Mouse (Mus musculus) midbrain, embryonic 13.5 days (tissue): ENCODE measurements around the gene Slc35c1. TPM values are rescaled to one million over a fixed set of nuclear protein-coding genes. Genes with fewer than 3 reads are reported as not detected.
A peak's percentile ranks its signal among the peaks of the same experiment; 100 is the strongest.

Experiments used
- ATAC-seq: fragments of 200-750 bp; cut with Nextera tagmentation; 2 replicates; pipeline ENCODE4 v1.8.0; 2017; ENCODE audit warnings: mild to moderate bottlenecking, moderate TSS enrichment, moderate library complexity
- H3K27ac ChIP-seq: fragments of 300-500 bp; sonication (generic); 2 replicates; pipeline ENCODE4 v1.5.1; 2015; ENCODE audit warnings: inconsistent platforms, mild to moderate bottlenecking, moderate library complexity
- H3K27me3 ChIP-seq: fragments of 300-500 bp; sonication (generic); 2 replicates; pipeline ENCODE4 v1.6.1; 2015; ENCODE audit warnings: mild to moderate bottlenecking, inconsistent platforms
- H3K36me3 ChIP-seq: fragments of 300-500 bp; sonication (generic); 2 replicates; pipeline ENCODE4 v1.6.1; 2015; ENCODE audit warnings: mild to moderate bottlenecking, inconsistent platforms
- H3K4me1 ChIP-seq: fragments of 300-500 bp; sonication (generic); replicated peaks from 2 replicates; pipeline ENCODE4 v1.6.1; 2015; ENCODE audit warnings: inconsistent platforms
- H3K4me2 ChIP-seq: fragments of 300-500 bp; sonication (generic); replicated peaks from 2 replicates; pipeline ENCODE4 v1.6.1; 2015; ENCODE audit warnings: moderate library complexity, mild to moderate bottlenecking, inconsistent platforms
- H3K4me3 ChIP-seq: fragments of 300-500 bp; sonication (generic); replicated peaks from 2 replicates; pipeline ENCODE4 v1.5.1; 2015; ENCODE audit warnings: mild to moderate bottlenecking, inconsistent platforms
- H3K9ac ChIP-seq: fragments of 300-500 bp; sonication (generic); replicated peaks from 2 replicates; pipeline ENCODE4 v1.6.1; 2015; ENCODE audit warnings: mild to moderate bottlenecking, inconsistent platforms
- H3K9me3 ChIP-seq: fragments of 300-500 bp; sonication (generic); 2 replicates; pipeline ENCODE4 v1.6.1; 2016; ENCODE audit warnings: mild to moderate bottlenecking, inconsistent platforms
- WGBS: fragments of 180-500 bp; shearing (Covaris S2); methylation state at CpG from one replicate; pipeline ENCODE4 v1.1.7; 2015; 5-methylcytosine and 5-hydroxymethylcytosine counted together
- polyA plus RNA-seq: library from polyadenylated mRNA; unstranded; fragments of >200 nt; fragmentation: Nextera tagmentation; extraction: Ambion mirVana; gene quantifications from 2 replicates; pipeline ENCODE4 v1.2.1, GENCODE M21; 2015

The Slc35c1 gene
- polyA plus RNA-seq, 1 experiment from 2014 or later: 10.6 TPM

DNA sequence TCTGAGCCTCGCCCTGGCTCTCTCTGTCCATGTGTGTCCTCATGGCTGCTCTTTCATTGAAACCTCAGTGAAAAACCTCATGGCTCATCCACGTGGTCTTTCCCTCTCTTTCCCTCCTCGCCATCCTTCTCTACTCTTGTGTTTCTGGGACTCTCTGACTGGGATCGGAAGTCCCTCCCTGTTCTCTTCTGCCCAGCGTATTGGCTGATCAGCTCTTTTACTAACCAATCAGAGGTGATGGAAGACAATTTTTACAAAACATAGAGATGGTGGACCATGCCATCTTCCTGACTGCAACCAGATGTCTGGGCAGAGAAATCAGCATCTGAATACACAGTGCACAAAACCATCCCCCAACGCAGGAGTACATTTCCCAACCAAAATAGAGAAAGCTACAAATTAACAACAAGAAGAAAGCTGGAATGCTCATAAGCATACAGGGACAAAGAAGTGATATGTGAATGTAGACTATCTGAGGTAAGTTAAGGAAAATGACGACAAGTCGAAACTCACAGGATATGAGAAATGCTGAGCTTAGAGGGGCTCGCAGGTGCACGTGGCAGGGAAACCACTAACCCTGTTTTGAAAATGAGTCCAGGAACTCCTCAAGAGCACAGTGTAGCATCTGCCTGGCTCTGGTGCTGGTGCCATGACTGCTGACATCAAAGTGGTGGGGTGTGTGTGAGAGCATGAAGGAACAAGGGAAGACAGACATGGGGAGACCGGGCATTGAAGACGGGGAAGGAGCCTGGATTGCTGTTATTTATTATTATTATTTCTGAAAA, 11.7 kb upstream of the Slc35c1 start:
- no peak for ATAC-seq
- no peak overlapping the region for H3K9ac ChIP-seq
- no peaks in the 10 kb centered on the region for H3K9me3 ChIP-seq
- WGBS: 84% methylated on average over 12 of the region's 12 CpGs
- H3K36me3 ChIP-seq: no peaks in the 10 kb centered on the region
- H3K4me3 ChIP-seq: no peak overlapping the region
- H3K27me3 ChIP-seq: no peaks in the 10 kb centered on the region
- no peaks in the 10 kb centered on the region for H3K4me1 ChIP-seq
- no peak overlapping the region for H3K4me2 ChIP-seq
- H3K27ac ChIP-seq: no peak overlapping the region

DNA sequence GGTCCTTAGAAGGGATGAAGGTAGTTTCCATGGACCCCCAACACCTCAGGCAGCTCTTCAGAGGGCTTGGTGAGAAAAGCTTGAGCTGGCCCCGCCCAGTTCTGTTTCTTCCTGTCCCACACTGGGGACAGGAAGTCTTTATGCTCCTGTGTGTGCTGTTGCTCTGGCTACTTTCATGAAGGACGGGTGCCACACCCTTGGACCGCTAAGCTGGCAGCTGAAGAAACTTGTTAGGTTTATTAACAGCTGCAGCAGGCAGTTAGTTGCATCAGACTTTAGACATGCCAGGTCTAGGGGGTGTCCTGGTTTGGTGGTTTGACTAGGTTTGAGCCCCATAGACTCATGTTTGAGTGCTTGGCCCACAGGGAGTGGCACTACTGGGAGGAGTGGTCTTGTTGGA, 4.4 kb upstream of the Slc35c1 start:
- Histone ChIP-seq H3K9me3 (no peaks in the 10 kb centered on the region), H3K9ac (no peak overlapping the region), H3K27me3 (peaks cover 28% of the 10 kb centered on the region), H3K4me3 (no peak overlapping the region), H3K4me2 (no peak overlapping the region), H3K27ac (no peak overlapping the region), H3K4me1 (peaks cover 8% of the 10 kb centered on the region), H3K36me3 (no peaks in the 10 kb centered on the region)
- ATAC-seq: no peak
- WGBS: 83% methylated on average over 3 of the region's 3 CpGs

DNA sequence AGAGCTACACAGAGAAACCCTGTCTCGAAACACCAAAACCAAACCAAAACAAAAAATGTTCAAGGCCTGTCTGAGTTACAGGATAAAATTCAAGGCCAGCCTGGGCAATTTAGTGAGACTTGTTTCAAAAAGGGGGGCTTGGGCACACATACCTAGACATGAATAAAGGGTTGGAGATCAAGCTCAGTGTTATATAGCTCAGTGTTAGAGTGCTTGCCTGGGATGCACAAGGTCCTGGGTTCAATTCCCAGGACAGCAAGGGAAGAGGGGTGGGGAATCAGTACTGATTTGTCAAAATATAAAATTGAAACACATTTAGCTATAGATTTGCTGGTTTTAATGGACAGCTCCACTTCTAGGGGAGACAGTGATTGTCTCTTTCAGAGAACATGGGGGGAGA, 877 bp upstream of the Slc35c1 start:
- WGBS: 94% methylated on average over 1 of the region's 1 CpGs
- peaks cover 28% of the 10 kb centered on the region for H3K27me3 ChIP-seq
- H3K9me3 ChIP-seq: no peaks in the 10 kb centered on the region
- no peak for ATAC-seq
- no peak overlapping the region for H3K9ac ChIP-seq
- H3K36me3 ChIP-seq: no peaks in the 10 kb centered on the region
- no peak overlapping the region for H3K4me2 ChIP-seq
- H3K27ac ChIP-seq: no peak overlapping the region
- no peak overlapping the region for H3K4me3 ChIP-seq
- H3K4me1 ChIP-seq: peaks cover 38% of the 10 kb centered on the region

DNA sequence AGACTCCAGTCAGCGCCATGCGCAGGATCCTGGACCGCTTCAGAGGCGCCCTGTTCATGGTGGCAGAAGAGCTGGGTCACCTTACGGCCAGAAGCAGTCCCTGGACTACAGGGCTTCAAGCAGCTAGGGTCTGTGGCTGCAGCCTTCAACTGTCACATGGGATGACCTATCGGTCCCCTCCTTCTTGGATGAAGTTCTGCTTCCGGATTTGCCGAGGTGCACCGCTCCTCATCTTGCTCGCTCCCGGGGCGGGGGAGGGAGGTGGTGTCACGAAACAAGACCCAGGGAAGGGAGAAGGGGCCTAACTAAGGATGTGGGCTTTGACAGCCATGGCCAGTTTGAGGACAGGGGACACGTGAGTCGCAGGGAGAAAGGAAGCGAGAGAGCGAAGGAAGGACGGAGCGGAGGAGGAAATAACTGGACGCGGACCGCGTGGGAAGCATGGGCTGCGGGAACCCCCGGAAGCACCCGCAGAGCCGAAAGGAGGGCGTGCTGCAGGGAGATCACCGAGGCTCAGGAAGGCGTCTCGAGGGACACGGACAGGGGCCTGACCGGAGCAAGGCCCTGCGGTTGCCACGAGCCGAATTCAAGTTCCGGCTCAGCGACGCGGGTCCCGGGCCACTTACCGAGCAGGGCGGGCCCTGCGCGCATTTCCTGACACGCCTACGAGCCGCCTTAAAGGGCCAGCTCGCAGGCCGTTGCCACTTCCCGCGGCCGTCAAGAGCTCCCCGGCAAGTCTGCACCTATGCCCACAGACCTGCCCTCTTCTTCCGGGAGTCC, 1.0 kb downstream of the Slc35c1 start:
- peak overlapping the region; percentile 74 for H3K9ac ChIP-seq
- ATAC-seq: peak; percentile 91
- under 1% methylated on average over 55 of the region's 55 CpGs for WGBS
- no peaks in the 10 kb centered on the region for H3K9me3 ChIP-seq
- H3K4me2 ChIP-seq: peak overlapping the region; percentile 90
- peaks cover 28% of the 10 kb centered on the region for H3K27me3 ChIP-seq
- H3K36me3 ChIP-seq: peaks cover 4% of the 10 kb centered on the region
- H3K4me3 ChIP-seq: peak overlapping the region; percentile 76
- H3K4me1 ChIP-seq: peaks cover 46% of the 10 kb centered on the region
- H3K27ac ChIP-seq: peak overlapping the region; percentile 54

DNA sequence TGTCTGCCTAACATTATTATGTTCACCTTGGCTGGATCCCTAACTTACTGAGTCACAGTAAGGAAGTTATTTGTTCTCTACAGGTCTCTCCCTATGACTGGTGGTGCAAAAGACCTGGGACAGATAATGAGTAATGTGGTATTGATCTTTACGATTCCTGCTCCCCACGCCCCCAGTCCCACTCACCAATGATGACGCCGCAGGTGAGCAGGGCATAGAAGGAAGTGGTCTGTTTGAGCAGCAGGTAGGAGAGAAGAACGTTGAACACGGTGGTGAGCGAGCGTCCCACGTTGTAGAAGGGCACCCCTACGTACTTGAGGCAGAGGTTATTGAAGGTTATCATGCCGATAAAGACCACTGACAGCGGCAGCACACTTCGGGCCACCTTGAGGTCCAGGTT, 1.9 kb downstream of the Slc35c1 start:
- Histone ChIP-seq H3K36me3 (peaks cover 12% of the 10 kb centered on the region), H3K27ac (no peak overlapping the region), H3K4me3 (peak overlapping the region; percentile 76), H3K9me3 (no peaks in the 10 kb centered on the region), H3K9ac (peak overlapping the region; percentile 74), H3K4me2 (peak overlapping the region; percentile 90), H3K27me3 (peaks cover 28% of the 10 kb centered on the region), H3K4me1 (peaks cover 46% of the 10 kb centered on the region)
- WGBS: 72% methylated on average over 13 of the region's 13 CpGs
- ATAC-seq: 0 out of 2 replicates have a peak, but pooled peaks have one; percentile 1

DNA sequence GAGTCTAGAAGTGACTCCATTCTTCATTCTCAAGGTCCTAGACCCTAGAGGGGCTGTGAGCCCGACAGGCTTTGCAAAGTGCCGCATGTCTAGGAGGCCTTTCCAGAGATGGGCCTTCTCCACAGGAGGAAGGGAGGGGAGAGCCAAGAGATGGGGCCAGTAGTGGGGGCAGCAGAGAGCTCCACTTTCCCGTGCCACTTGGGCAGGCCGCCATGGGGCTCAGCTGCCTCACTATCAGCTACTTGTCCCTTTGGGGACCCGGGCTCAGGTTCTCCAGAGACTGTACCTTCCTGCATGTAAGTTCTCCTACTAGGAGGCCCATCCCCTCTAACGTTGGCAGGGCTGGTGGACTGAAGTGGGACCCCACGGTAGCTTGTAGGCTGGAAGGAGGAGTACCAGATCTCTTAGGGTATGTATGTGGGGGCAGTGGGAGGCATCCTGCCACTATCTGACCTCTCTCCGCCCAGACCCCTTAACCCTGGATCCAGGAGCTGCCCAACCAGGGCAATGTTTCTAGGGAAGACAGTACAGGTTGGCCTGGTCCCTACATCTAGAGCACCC, 3.3 kb downstream of the Slc35c1 start:
- Histone ChIP-seq H3K4me2 (peak overlapping the region; percentile 15; the same call in 1 of the 2 replicates), H3K9ac (0 out of 2 replicates have a peak overlapping the region, but pooled peaks have one; percentile 28)
- ATAC-seq: no peak

DNA sequence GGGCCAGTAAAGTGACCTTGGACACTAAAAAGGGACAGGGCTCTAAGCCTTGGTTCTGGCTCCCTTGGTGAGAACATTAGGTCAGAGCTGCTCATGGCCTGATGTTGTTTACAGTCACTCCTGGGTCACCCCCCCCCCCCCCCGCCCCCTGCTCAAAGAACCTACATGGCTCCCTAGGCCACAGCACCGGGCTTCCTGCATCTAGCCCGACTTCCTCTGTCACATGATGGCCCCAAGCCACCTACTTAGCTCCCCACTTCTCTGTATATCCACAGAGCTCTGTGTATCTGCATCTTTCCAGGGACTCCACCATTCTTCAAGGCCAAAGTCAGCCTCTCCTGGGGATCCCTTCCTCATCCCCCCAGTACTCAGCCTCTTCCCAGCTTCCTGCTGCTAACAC, 4.6 kb downstream of the Slc35c1 start:
- H3K27ac ChIP-seq: no peak overlapping the region
- 57% methylated on average over 2 of the region's 3 CpGs for WGBS
- no peak overlapping the region for H3K4me3 ChIP-seq
- peaks cover 5% of the 10 kb centered on the region for H3K27me3 ChIP-seq
- peaks cover 27% of the 10 kb centered on the region for H3K36me3 ChIP-seq
- peaks cover 45% of the 10 kb centered on the region for H3K4me1 ChIP-seq
- no peaks in the 10 kb centered on the region for H3K9me3 ChIP-seq
- no peak for ATAC-seq
- no peak overlapping the region for H3K9ac ChIP-seq
- no peak overlapping the region for H3K4me2 ChIP-seq

More for the DNA sequence above, 3.3 kb downstream of the Slc35c1 start:
- H3K4me3 ChIP-seq: no peak overlapping the region
- H3K36me3 ChIP-seq: peaks cover 26% of the 10 kb centered on the region
- 77% methylated on average over 8 of the region's 8 CpGs for WGBS
- peaks cover 18% of the 10 kb centered on the region for H3K27me3 ChIP-seq
- no peaks in the 10 kb centered on the region for H3K9me3 ChIP-seq
- no peak overlapping the region for H3K27ac ChIP-seq
- H3K4me1 ChIP-seq: peaks cover 46% of the 10 kb centered on the region

DNA sequence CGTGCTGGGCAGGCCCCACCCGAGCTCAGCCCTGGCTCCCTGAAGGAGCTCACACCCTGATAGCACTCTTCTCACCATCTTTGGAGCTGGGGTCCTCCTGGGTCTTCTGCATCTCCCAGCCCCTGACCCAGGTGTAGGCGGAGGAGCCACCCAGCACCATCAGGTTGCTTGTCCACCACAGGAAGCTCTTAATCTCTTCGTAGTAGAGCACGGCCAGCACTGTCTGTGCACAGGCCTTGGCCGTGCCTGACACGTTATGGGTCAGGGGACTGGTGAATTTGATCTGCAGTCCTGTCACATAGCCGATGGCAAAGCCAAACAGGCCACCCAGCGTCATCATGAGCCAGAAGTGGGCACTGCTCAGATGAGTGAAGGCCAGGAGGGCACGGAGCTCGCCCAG, 6.2 kb downstream of the Slc35c1 start:
- 92% methylated on average over 11 of the region's 11 CpGs for WGBS
- Histone ChIP-seq H3K27me3 (no peaks in the 10 kb centered on the region), H3K27ac (no peak overlapping the region), H3K36me3 (peaks cover 27% of the 10 kb centered on the region), H3K9me3 (no peaks in the 10 kb centered on the region), H3K9ac (no peak overlapping the region), H3K4me2 (no peak overlapping the region), H3K4me3 (no peak overlapping the region), H3K4me1 (peaks cover 37% of the 10 kb centered on the region)
- no peak for ATAC-seq

DNA sequence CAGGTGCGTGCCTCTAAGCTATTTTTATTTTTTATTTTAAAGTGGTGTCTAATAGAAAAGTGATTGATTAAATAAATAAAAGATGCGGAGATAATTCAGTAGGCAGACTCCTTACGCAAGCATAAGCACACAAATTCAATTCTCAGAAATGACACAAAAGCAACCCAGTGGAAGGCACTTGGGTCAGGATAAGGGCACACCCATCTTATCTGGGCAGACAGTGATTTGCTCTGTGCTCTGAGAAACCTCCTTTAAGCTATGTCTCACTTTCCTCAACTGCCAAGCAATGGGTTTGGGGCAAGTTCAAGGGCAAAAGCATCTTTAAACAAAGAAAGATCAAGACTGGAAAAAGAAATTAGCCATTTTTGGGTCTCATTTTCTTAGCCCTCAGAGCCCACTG, 9.2 kb downstream of the Slc35c1 start:
- H3K9me3 ChIP-seq: no peaks in the 10 kb centered on the region
- ATAC-seq: no peak
- no peak overlapping the region for H3K9ac ChIP-seq
- 93% methylated on average over 3 of the region's 3 CpGs for WGBS
- H3K36me3 ChIP-seq: peaks cover 27% of the 10 kb centered on the region
- no peak overlapping the region for H3K4me3 ChIP-seq
- H3K27me3 ChIP-seq: no peaks in the 10 kb centered on the region
- H3K4me2 ChIP-seq: no peak overlapping the region
- H3K27ac ChIP-seq: no peak overlapping the region
- H3K4me1 ChIP-seq: peaks cover 7% of the 10 kb centered on the region

DNA sequence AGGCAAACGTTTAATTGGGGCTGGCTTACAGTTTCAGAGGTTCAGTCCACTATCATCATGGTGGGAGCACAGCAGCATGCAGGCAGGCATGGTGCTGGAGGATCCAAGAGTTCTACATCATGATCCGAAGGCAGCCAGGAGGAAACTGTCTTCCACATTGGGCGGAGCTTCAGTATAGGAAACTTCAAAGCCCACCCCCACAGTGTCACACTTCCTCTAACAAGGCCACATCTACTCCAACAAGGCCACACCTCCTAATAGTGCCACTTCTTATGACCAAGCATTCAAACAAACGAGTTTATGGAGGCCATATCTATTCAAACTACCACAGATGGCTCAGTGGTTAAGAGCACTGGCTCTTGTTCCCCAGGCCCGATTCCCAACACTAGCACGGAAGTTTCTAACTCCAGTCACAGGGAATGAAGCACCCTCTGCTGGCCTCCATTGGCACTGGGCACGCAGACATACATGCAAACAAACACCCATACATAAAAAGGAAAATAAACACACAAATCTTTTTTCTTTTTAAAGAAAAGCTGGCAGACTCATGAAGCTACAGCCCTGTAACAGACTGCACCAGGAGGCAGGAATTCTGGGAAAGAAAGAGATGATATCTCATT, 13.1 kb downstream of the Slc35c1 start:
- Histone ChIP-seq H3K4me2 (no peak overlapping the region), H3K27ac (no peak overlapping the region), H3K4me3 (no peak overlapping the region), H3K9me3 (no peaks in the 10 kb centered on the region), H3K9ac (no peak overlapping the region), H3K27me3 (no peaks in the 10 kb centered on the region), H3K4me1 (0 out of 2 replicates have a peak, but pooled peaks cover 5% of the 10 kb centered on the region), H3K36me3 (peaks cover 3% of the 10 kb centered on the region)
- 70% methylated on average over 7 of the region's 7 CpGs for WGBS
- no peak for ATAC-seq

DNA sequence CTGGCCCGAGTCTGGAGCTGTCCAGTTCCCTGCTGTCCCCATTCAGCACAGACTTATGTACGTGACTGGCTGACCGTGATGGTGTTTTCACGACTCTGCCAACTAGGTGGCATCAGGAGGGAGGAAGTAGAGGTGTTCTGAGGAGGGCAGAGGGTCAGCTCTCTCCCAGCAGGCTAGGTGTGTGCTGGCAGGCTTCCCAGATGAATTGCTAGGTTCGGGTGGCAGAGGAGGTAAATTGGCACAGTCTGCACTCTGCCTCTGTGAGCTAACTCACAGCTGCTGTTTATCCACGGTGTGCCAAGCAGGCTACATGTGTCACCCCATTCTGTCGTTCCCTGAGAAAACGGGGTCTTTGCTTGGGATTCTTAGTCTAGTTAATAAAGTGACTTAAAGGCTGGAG, 13.7 kb downstream of the Slc35c1 start:
- ATAC-seq: no peak
- H3K27me3 ChIP-seq: no peaks in the 10 kb centered on the region
- no peak overlapping the region for H3K9ac ChIP-seq

More for the DNA sequence above, 13.7 kb downstream of the Slc35c1 start:
- WGBS: 76% methylated on average over 8 of the region's 8 CpGs
- H3K4me3 ChIP-seq: no peak overlapping the region
- no peaks in the 10 kb centered on the region for H3K9me3 ChIP-seq
- H3K36me3 ChIP-seq: no peaks in the 10 kb centered on the region
- 0 out of 2 replicates have a peak, but pooled peaks cover 6% of the 10 kb centered on the region for H3K4me1 ChIP-seq
- no peak overlapping the region for H3K4me2 ChIP-seq
- H3K27ac ChIP-seq: no peak overlapping the region
